Mouse (Mus musculus): ENCODE results near the gene Cc2d2b.

GRCm38 (mm10) chr19:40723516-40723915 lies 25.0 kb upstream of the Cc2d2b start:
- TF ChIP-seq CTCF (IDR thresholded peaks at IDR 0.05; ENCODE audit: low read depth, low read length) (no peak), POLR2A (IDR thresholded peaks at IDR 0.05; ENCODE audit: extremely low read depth, insufficient read depth, low read length) (no peak)
